Comparison of ENCODE assay signal across 20 mouse cellular contexts in the genomic region with DNA sequence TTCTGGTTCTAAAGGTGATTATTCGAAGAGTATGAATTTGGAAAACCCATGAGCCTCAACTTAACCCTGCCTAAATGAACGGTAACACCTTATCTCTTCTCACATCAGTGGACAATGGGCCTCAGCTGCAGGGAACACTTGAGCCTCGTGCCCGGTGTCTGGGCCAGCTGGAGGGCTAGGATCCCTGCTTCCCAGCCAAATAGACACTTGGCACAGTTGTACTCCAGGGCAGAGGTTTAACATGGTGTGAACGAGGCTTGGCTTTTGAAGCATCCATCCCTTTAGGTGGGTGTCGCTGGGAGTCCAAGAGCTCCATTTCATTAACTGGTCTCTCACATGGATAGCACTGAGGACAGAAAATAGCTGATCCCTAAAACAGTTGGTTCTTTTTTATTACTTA.
DNase-seq lines count a peak whose midpoint lies in the region; ATAC-seq and TF ChIP-seq lines count a peak whose summit lies in the region.
"Had no signal": no experiment of that assay in that cellular context is flagged by ENCODE, and none has a peak within 500 bp of the region (broad histone marks: within the 10 kb centered on the region; RNA-seq: fewer than 3 reads in every experiment).

No protein-coding gene starts in this region.

- no peaks in the 10 kb centered on the region for H3K9me3 ChIP-seq in forebrain, embryonic 15.5 days
- no peaks in the 10 kb centered on the region for H3K9me3 ChIP-seq in forebrain, embryonic 10.5 days
- no peaks in the 10 kb centered on the region for H3K9me3 ChIP-seq in forebrain, postnatal 0 days (ENCODE audit: low read length)
- H3K9me3 ChIP-seq: embryonic facial prominence, embryonic 10.5 days; heart, embryonic 12.5 days; intestine, embryonic 15.5 days; kidney, embryonic 15.5 days had no signal

- H3K36me3 ChIP-seq in forebrain, embryonic 15.5 days: no peaks in the 10 kb centered on the region
- H3K36me3 ChIP-seq in forebrain, embryonic 10.5 days (replicated peaks): no peaks in the 10 kb centered on the region
- H3K36me3 ChIP-seq in forebrain, postnatal 0 days (ENCODE audit: insufficient read depth): no peaks in the 10 kb centered on the region
- H3K36me3 ChIP-seq: embryonic facial prominence, embryonic 10.5 days; heart, embryonic 12.5 days; intestine, embryonic 15.5 days; kidney, embryonic 15.5 days had no signal

- H3K4me2 ChIP-seq in forebrain, embryonic 15.5 days (replicated peaks): no peak overlapping the region
- H3K4me2 ChIP-seq in forebrain, postnatal 0 days (ENCODE audit: low read depth): no peak overlapping the region
- H3K4me2 ChIP-seq: heart, embryonic 12.5 days; intestine, embryonic 15.5 days; kidney, embryonic 15.5 days had no signal

- no peak overlapping the region for H3K4me3 ChIP-seq in forebrain, embryonic 15.5 days
- no peak overlapping the region for H3K4me3 ChIP-seq in forebrain, embryonic 10.5 days
- H3K4me3 ChIP-seq in forebrain, postnatal 0 days (ENCODE audit: low read depth, low read length): no peak overlapping the region
- H3K4me3 ChIP-seq: embryonic facial prominence, embryonic 10.5 days; gastrocnemius, adult 2 months; heart, embryonic 12.5 days; intestine, embryonic 15.5 days; kidney, embryonic 15.5 days had no signal

- no peak overlapping the region for H3K9ac ChIP-seq in forebrain, embryonic 15.5 days (replicated peaks)
- no peak overlapping the region for H3K9ac ChIP-seq in forebrain, postnatal 0 days
- H3K9ac ChIP-seq: heart, embryonic 12.5 days; intestine, embryonic 15.5 days; kidney, embryonic 15.5 days had no signal

- intact Hi-C loops in left cerebral cortex, postnatal 4 days (cut with DNase I): no loop called here

- peak; percentile 89 for ATAC-seq in forebrain, embryonic 15.5 days (replicated peaks)
- ATAC-seq in forebrain, postnatal 0 days: peak; percentile 29; the same call in 1 of the 2 replicates
- ATAC-seq: CD4-positive, CD25-positive, alpha-beta regulatory T cell, adult 4 months; intestine, embryonic 15.5 days had no signal

- 0 out of 2 replicates have a peak, but pooled peaks cover 3% of the 10 kb centered on the region for H3K4me1 ChIP-seq in forebrain, embryonic 15.5 days
- H3K4me1 ChIP-seq in forebrain, embryonic 10.5 days: no peaks in the 10 kb centered on the region
- H3K4me1 ChIP-seq in forebrain, postnatal 0 days (ENCODE audit: insufficient read depth): no peaks in the 10 kb centered on the region
- H3K4me1 ChIP-seq: intestine, embryonic 15.5 days; kidney, embryonic 15.5 days had no signal

- no peaks in the 10 kb centered on the region for H3K27me3 ChIP-seq in forebrain, embryonic 15.5 days
- H3K27me3 ChIP-seq in forebrain, embryonic 10.5 days (ENCODE audit: poor library complexity, severe bottlenecking): no peaks in the 10 kb centered on the region
- no peaks in the 10 kb centered on the region for H3K27me3 ChIP-seq in forebrain, postnatal 0 days (ENCODE audit: insufficient read depth, low read length)
- H3K27me3 ChIP-seq: heart, embryonic 12.5 days; intestine, embryonic 15.5 days; kidney, embryonic 15.5 days had no signal

- TF ChIP-seq CTCF in forebrain, postnatal 0 days (IDR thresholded peaks at IDR 0.05; ENCODE audit: low read depth): no peak

- 43% methylated on average over 6 of the region's 6 CpGs for WGBS in forebrain, embryonic 15.5 days
- 82% methylated on average over 6 of the region's 6 CpGs for WGBS in forebrain, embryonic 10.5 days
- 40% methylated on average over 6 of the region's 6 CpGs for WGBS in forebrain, postnatal 0 days

- H3K27ac ChIP-seq in forebrain, embryonic 15.5 days (replicated peaks): no peak overlapping the region
- H3K27ac ChIP-seq in forebrain, embryonic 10.5 days: no peak overlapping the region
- no peak overlapping the region for H3K27ac ChIP-seq in forebrain, postnatal 0 days (ENCODE audit: low read depth, low read length)
- H3K27ac ChIP-seq: embryonic facial prominence, embryonic 10.5 days; gastrocnemius, adult 2 months; intestine, embryonic 15.5 days; kidney, embryonic 15.5 days had no signal

- DNase-seq in cerebellum, postnatal 10 days: peak; percentile 74 to 85
- no peak for DNase-seq in cerebellum, adult 8-10 months
- no peak for DNase-seq in forebrain, embryonic 10.5 days (ENCODE audit: extremely low spot score, low spot score)
- DNase-seq in left cerebral cortex, postnatal 4 days: peak; percentile 70
- no peak for DNase-seq in left cerebral cortex, adult 11 months (ENCODE audit: low spot score)
- no peak for DNase-seq in forebrain, postnatal 0 days
- DNase-seq in frontal cortex, postnatal 25 days (ENCODE audit: low spot score in 2 of 2): no peak
- DNase-seq: adrenal gland, adult 2 months; adrenal gland, postnatal 25 days; B cell, adult 2 months; cerebellum, adult 9-10 months; gastrocnemius, adult 2 months; gastrocnemius, postnatal 25 days; kidney, adult 18-20 months had no signal

Comparison
In these comparisons a context has a peak if more than half of its experiments do, and no peak if none do; other contexts are left out.
1. DNase-seq: peak in cerebellum, postnatal 10 days (2 of 2) and left cerebral cortex, postnatal 4 days (single experiment); none in cerebellum, adult 8-10 months (single experiment), forebrain, embryonic 10.5 days (single experiment), left cerebral cortex, adult 11 months (single experiment), forebrain, postnatal 0 days (single experiment) and frontal cortex, postnatal 25 days (0 of 2).